Mouse (Mus musculus): ENCODE measurements around the gene Htra3. TPM values are rescaled to one million over a fixed set of nuclear protein-coding genes. Genes with fewer than 3 reads are reported as not detected.

Gene Htra3
- total RNA-seq (2021), result 1 to 10 TPM; 5.9 TPM
- long read RNA-seq, experiment 1, transcript Htra3-201 (9 exons, 2,750 nt), result major isoform, 9 of 14 reads
- long read RNA-seq, experiment 1, partial matches to known transcripts, result 2 of 14 reads
- long read RNA-seq, experiment 1, other reads (novel, unspliced or antisense), result 2 of 14 reads
- long read RNA-seq, experiment 2, transcript Htra3-201 (9 exons, 2,750 nt), result major isoform, 5 of 7 reads
- long read RNA-seq, experiment 2, partial matches to known transcripts, result 0 of 7 reads
- long read RNA-seq, experiment 2, other reads (novel, unspliced or antisense), result 2 of 7 reads

GRCm38 (mm10) chr5:35679256-35680155 is at the start of gene Htra3:
Gene Htra3, minus strand, starts transcription at chr5:35679782.
- no peak for DNase-seq (ENCODE audit: extremely low spot score in 1 of 2, low spot score in 2 of 2)
- Histone ChIP-seq H3K4me3 (peak within 1 kb of the TSS; percentile 41), H3K27ac (peak within 1 kb of the TSS; percentile 25; the same call in 1 of the 2 replicates)
- TF ChIP-seq CTCF (IDR thresholded peaks at IDR 0.05), result no peak
- intact Hi-C loops (cut with DNase I), result loop anchor here (5.0 kb wide), 1 partner anchor 52 kb away; no protein-coding TSS in a partner anchor

GRCm38 (mm10) chr5:35728957-35729460 is 49.4 kb upstream of the Htra3 start:
- intact Hi-C loops (cut with DNase I), result no loop called here
- Histone ChIP-seq H3K27ac (peak overlapping the region; percentile 81), H3K4me3 (peak overlapping the region; percentile 31)
- TF ChIP-seq CTCF (IDR thresholded peaks at IDR 0.05), result no peak
- peak; percentile 31 to 60 for DNase-seq (ENCODE audit: extremely low spot score in 1 of 2, low spot score in 2 of 2)

GRCm38 (mm10) chr5:35728344-35728956 is 48.9 kb upstream of the Htra3 start:
- peak overlapping the region; percentile 81 for H3K27ac ChIP-seq
- intact Hi-C loops (cut with DNase I), result no loop called here
- no peak for DNase-seq (ENCODE audit: extremely low spot score in 1 of 2, low spot score in 2 of 2)
- peak overlapping the region; percentile 31 for H3K4me3 ChIP-seq
- TF ChIP-seq CTCF (IDR thresholded peaks at IDR 0.05), result no peak

GRCm38 (mm10) chr5:35727447-35727846 is 47.9 kb upstream of the Htra3 start:
- no peak for DNase-seq (ENCODE audit: extremely low spot score in 1 of 2, low spot score in 2 of 2)
- no peak overlapping the region for H3K27ac ChIP-seq
- H3K4me3 ChIP-seq, result no peak overlapping the region
- intact Hi-C loops (cut with DNase I), result no loop called here
- TF ChIP-seq CTCF (IDR thresholded peaks at IDR 0.05), result peak; percentile 29

- no peak for DNase-seq (ENCODE audit: extremely low spot score in 1 of 2, low spot score in 2 of 2)
- intact Hi-C loops (cut with DNase I), result no loop called here
- Histone ChIP-seq H3K4me3 (no peak overlapping the region), H3K27ac (no peak overlapping the region)
- no peak for TF ChIP-seq CTCF (IDR thresholded peaks at IDR 0.05)
Measured at GRCm38 (mm10) chr5:35725840-35726239, 46.3 kb upstream of the Htra3 start.

- intact Hi-C loops (cut with DNase I), result no loop called here
- no peak for DNase-seq (ENCODE audit: extremely low spot score in 1 of 2, low spot score in 2 of 2)
- H3K4me3 ChIP-seq, result no peak overlapping the region
Measured at GRCm38 (mm10) chr5:35723900-35724299, 44.3 kb upstream of the Htra3 start.

GRCm38 (mm10) chr5:35722654-35723053 is 43.1 kb upstream of the Htra3 start:
- no peak overlapping the region for H3K27ac ChIP-seq
- TF ChIP-seq CTCF (IDR thresholded peaks at IDR 0.05), result no peak; the same call in 1 of the 2 replicates
- no peak overlapping the region for H3K4me3 ChIP-seq
- intact Hi-C loops (cut with DNase I), result no loop called here
- no peak for DNase-seq (ENCODE audit: extremely low spot score in 1 of 2, low spot score in 2 of 2)

More at GRCm38 (mm10) chr5:35723900-35724299, 44.3 kb upstream of the Htra3 start:
- H3K27ac ChIP-seq, result no peak overlapping the region
- TF ChIP-seq CTCF (IDR thresholded peaks at IDR 0.05), result no peak

GRCm38 (mm10) chr5:35721933-35722332 is 42.4 kb upstream of the Htra3 start:
- intact Hi-C loops (cut with DNase I), result no loop called here
- no peak for TF ChIP-seq CTCF (IDR thresholded peaks at IDR 0.05)
- H3K27ac ChIP-seq, result no peak overlapping the region
- no peak for DNase-seq (ENCODE audit: extremely low spot score in 1 of 2, low spot score in 2 of 2)
- H3K4me3 ChIP-seq, result no peak overlapping the region

- no peak for TF ChIP-seq CTCF (IDR thresholded peaks at IDR 0.05)
- DNase-seq (ENCODE audit: extremely low spot score in 1 of 2, low spot score in 2 of 2), result no peak
- intact Hi-C loops (cut with DNase I), result no loop called here
- Histone ChIP-seq H3K27ac (no peak overlapping the region), H3K4me3 (no peak overlapping the region)
Measured at GRCm38 (mm10) chr5:35719880-35720279, 40.3 kb upstream of the Htra3 start.

GRCm38 (mm10) chr5:35719343-35719742 is 39.8 kb upstream of the Htra3 start:
- Histone ChIP-seq H3K27ac (no peak overlapping the region), H3K4me3 (no peak overlapping the region)
- intact Hi-C loops (cut with DNase I), result no loop called here
- TF ChIP-seq CTCF (IDR thresholded peaks at IDR 0.05), result no peak
- no peak for DNase-seq (ENCODE audit: extremely low spot score in 1 of 2, low spot score in 2 of 2)

GRCm38 (mm10) chr5:35718817-35719216 is 39.2 kb upstream of the Htra3 start:
- no peak for DNase-seq (ENCODE audit: extremely low spot score in 1 of 2, low spot score in 2 of 2)
- TF ChIP-seq CTCF (IDR thresholded peaks at IDR 0.05), result no peak
- Histone ChIP-seq H3K4me3 (no peak overlapping the region), H3K27ac (no peak overlapping the region)
- intact Hi-C loops (cut with DNase I), result no loop called here
